Mouse (Mus musculus) heart, embryonic 16.5 days (tissue): ENCODE measurements around the gene Map1s. TPM values are rescaled to one million over a fixed set of nuclear protein-coding genes. Genes with fewer than 3 reads are reported as not detected.

Experiments used
- ATAC-seq: fragments of 200-750 bp; cut with Nextera tagmentation; replicated peaks from 2 replicates; pipeline ENCODE4 v1.8.0; 2017; ENCODE audit warnings: moderate number of reproducible peaks; ENCODE audit not compliant: insufficient read depth, low FRiP score; ENCODE audit errors: extremely low read depth
- H3K27ac ChIP-seq: fragments of 300-500 bp; sonication (generic); 2 replicates; pipeline ENCODE4 v1.5.1; 2014; ENCODE audit warnings: mild to moderate bottlenecking, low read length, control low read depth, moderate library complexity
- H3K27me3 ChIP-seq: fragments of 300-500 bp; sonication (generic); 2 replicates; pipeline ENCODE4 v1.6.1; 2014; ENCODE audit warnings: low read length, mixed read lengths; ENCODE audit not compliant: control insufficient read depth, insufficient read depth
- H3K36me3 ChIP-seq: fragments of 300-500 bp; sonication (generic); 2 replicates; pipeline ENCODE4 v1.6.1; 2014; ENCODE audit not compliant: control insufficient read depth, insufficient read depth
- H3K4me1 ChIP-seq: fragments of 300-500 bp; sonication (generic); 2 replicates; pipeline ENCODE4 v1.6.1; 2014; ENCODE audit warnings: low read length, mixed read lengths; ENCODE audit not compliant: control insufficient read depth, insufficient read depth
- H3K4me2 ChIP-seq: fragments of 300-500 bp; sonication (generic); 2 replicates; pipeline ENCODE4 v1.6.1; 2014; ENCODE audit warnings: low read depth, mild to moderate bottlenecking, control low read depth, low read length
- H3K4me3 ChIP-seq: fragments of 300-500 bp; sonication (generic); 2 replicates; pipeline ENCODE4 v1.5.1; 2014; ENCODE audit warnings: mild to moderate bottlenecking, control low read depth, low read length
- H3K9ac ChIP-seq: fragments of 300-500 bp; sonication (generic); 2 replicates; pipeline ENCODE4 v1.6.1; 2014; ENCODE audit warnings: low read length, control low read depth
- H3K9me3 ChIP-seq: fragments of 300-500 bp; sonication (generic); replicated peaks from 2 replicates; pipeline ENCODE4 v1.6.1; 2016; ENCODE audit warnings: low read length; ENCODE audit not compliant: control insufficient read depth
- whole genome bisulfite sequencing: fragments of 180-500 bp; shearing (Covaris S2); extraction: QIAGEN DNeasy Blood & Tissue Kit; methylation state at CpG from one replicate; pipeline ENCODE4 v1.1.7; 2014; 5-methylcytosine and 5-hydroxymethylcytosine counted together
- polyA plus RNA-seq: library from polyadenylated mRNA; unstranded; fragments of >200 nt; fragmentation: Nextera tagmentation; extraction: Ambion mirVana; gene quantifications from 2 replicates; pipeline ENCODE4 v1.2.1, GENCODE M21; 2015

Map1s gene
- polyA plus RNA-seq, 1 experiment from 2014 or later = 36.9 TPM

DNA sequence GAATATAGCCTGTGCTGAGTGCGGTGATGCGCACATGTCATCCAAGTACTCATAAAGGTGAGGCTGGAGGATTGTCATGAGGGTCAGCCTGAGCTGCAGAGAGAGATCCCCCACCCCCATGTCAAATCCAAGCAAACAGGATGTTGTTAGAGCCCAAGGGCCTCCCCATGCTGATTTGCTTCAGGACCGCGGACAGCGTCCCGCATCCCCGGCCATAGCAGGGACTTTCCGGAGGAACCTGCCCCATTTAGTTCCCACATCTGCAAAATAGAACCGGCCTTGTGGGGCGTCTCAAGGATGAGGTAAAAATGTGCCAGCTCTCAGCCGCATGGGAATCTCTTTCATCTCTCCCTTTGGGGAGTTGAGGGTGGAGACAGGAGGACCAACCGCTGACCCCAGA lies 20.1 kb upstream of the Map1s start:
- no peak overlapping the region for H3K9ac ChIP-seq
- H3K4me2 ChIP-seq = no peak overlapping the region
- no peak overlapping the region for H3K27ac ChIP-seq
- H3K27me3 ChIP-seq = peaks cover 13% of the 10 kb centered on the region
- WGBS = 15% methylated on average over 12 of the region's 12 CpGs
- no peaks in the 10 kb centered on the region for H3K9me3 ChIP-seq
- ATAC-seq = no peak
- peaks cover 5% of the 10 kb centered on the region for H3K4me1 ChIP-seq
- no peaks in the 10 kb centered on the region for H3K36me3 ChIP-seq
- no peak overlapping the region for H3K4me3 ChIP-seq

GRCm38 (mm10) chr8:70887669-70888068 lies 18.1 kb upstream of the Map1s start:
- no peak for ATAC-seq
- Histone ChIP-seq H3K4me2 (no peak overlapping the region), H3K9me3 (no peaks in the 10 kb centered on the region), H3K4me1 (no peaks in the 10 kb centered on the region), H3K4me3 (no peak overlapping the region), H3K27ac (no peak overlapping the region), H3K27me3 (peaks cover 28% of the 10 kb centered on the region), H3K9ac (no peak overlapping the region), H3K36me3 (no peaks in the 10 kb centered on the region)
- WGBS = 4% methylated on average over 18 of the region's 18 CpGs

DNA sequence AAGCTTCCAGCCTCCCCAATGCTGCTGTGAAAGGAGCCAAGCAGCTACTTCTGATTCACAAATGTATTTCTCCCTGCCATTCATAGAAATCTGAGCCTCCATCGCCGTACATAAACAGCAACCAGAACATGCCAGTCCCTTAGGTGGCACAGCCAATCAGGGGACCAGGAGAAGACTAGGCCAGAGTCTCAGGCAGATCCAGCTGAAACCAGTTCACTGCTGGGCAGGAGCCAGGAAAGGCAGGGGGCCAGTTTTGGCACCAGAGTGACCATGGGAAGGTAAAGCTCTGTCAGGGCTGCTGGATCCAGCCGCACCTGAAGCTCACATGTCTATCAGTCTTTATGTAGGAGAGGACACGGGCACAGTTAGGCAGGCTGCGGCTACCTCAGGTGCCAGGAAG lies 15.1 kb upstream of the Map1s start:
- WGBS = 88% methylated on average over 5 of the region's 5 CpGs
- no peaks in the 10 kb centered on the region for H3K9me3 ChIP-seq
- H3K4me3 ChIP-seq = no peak overlapping the region
- H3K27ac ChIP-seq = no peak overlapping the region
- no peak overlapping the region for H3K4me2 ChIP-seq
- H3K4me1 ChIP-seq = no peaks in the 10 kb centered on the region
- peaks cover 24% of the 10 kb centered on the region for H3K36me3 ChIP-seq
- H3K9ac ChIP-seq = no peak overlapping the region
- no peak for ATAC-seq
- H3K27me3 ChIP-seq = peaks cover 36% of the 10 kb centered on the region

DNA sequence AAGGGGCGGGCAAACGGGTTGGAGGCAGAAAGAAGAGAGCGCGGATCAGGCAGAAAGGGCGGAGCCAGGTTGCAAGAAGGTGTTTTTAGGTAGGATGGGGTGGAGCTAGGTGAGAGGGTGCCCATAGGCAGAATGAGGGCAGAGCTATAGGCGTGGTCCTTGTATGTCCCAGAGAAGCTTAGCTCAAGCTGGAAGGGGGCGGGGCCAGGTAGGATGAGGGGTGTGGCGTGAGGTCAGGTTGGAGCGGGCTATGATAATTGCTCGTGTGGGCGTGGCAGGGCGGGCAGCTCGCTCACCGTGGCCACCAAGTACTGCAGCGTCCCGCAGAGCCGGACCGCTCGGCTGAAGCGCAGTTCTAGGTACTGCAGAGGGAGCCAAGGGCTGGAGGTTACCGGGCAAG lies 14.4 kb upstream of the Map1s start:
- Histone ChIP-seq H3K36me3 (peaks cover 26% of the 10 kb centered on the region), H3K9me3 (no peaks in the 10 kb centered on the region), H3K4me2 (no peak overlapping the region), H3K4me1 (peaks cover 6% of the 10 kb centered on the region), H3K9ac (no peak overlapping the region), H3K27ac (no peak overlapping the region), H3K27me3 (peaks cover 30% of the 10 kb centered on the region), H3K4me3 (no peak overlapping the region; the same call in 1 of the 2 replicates)
- no peak for ATAC-seq
- 10% methylated on average over 21 of the region's 21 CpGs for WGBS

DNA sequence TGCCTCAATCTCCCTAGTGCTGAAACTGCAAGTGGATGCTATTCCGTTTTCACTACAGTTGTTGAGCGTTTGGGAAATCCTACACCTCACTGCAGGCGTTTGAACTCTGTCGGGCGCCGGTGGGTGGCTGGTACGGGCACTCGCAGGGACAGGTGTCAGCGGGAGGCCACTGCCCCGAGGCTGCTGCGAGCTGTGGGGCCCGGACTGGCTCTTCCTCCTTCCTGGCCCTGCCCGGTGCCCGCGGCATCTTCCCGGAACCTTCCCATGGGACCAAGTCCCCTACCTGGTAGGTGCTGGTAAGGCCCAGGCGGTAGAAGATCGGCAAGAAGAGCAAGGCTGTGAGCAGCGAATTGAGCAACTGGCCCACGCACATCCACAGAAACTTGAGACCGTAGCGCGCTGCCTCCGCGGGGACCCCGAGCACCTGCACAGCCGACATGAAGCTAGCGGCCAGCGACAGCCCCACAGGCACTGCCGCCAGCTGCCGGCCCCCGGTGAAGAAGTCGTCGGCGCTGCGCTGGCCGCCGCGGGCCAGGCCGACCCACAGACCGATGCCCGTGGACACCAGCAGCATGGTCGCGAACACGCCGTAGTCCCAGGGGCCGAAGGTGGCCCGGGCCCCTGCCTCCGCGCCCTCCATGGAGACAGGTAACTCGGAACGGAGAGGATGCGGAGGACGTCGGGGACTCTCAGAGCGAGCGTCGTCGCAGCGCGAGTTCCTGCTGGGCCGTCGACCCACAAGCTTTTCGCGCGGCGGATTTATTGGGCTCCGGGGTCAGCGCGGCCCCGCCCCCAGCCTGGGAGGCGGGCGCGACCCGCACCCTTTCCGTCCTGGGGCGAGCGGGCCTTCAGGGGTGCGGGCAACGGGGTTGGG lies 13.5 kb upstream of the Map1s start, which contains the start of gene Slc5a5:
TSS of gene Slc5a5 (minus strand) at position 736 of the 874 bp plus-strand sequence.
- peaks cover 7% of the 10 kb centered on the region for H3K4me1 ChIP-seq
- H3K9me3 ChIP-seq = no peaks in the 10 kb centered on the region
- peaks cover 26% of the 10 kb centered on the region for H3K36me3 ChIP-seq
- ATAC-seq = no peak
- peak within 1 kb of the TSS; percentile 1 for H3K4me3 ChIP-seq
- H3K4me2 ChIP-seq = peak within 1 kb of the TSS; percentile 18
- no peak within 1 kb of the TSS for H3K9ac ChIP-seq
- WGBS = 4% methylated on average over 80 of the region's 80 CpGs
- H3K27me3 ChIP-seq = peaks cover 30% of the 10 kb centered on the region
- H3K27ac ChIP-seq = no peak within 1 kb of the TSS

GRCm38 (mm10) chr8:70892896-70893655 lies 12.7 kb upstream of the Map1s start:
- peaks cover 26% of the 10 kb centered on the region for H3K36me3 ChIP-seq
- peaks cover 30% of the 10 kb centered on the region for H3K27me3 ChIP-seq
- H3K4me3 ChIP-seq = peak overlapping the region; percentile 1
- whole genome bisulfite sequencing = 25% methylated on average over 20 of the region's 20 CpGs
- no peak overlapping the region for H3K27ac ChIP-seq
- H3K9ac ChIP-seq = no peak overlapping the region
- no peaks in the 10 kb centered on the region for H3K9me3 ChIP-seq
- peak overlapping the region; percentile 18 for H3K4me2 ChIP-seq
- no peak for ATAC-seq
- peaks cover 7% of the 10 kb centered on the region for H3K4me1 ChIP-seq

- Histone ChIP-seq H3K4me1 (peaks cover 10% of the 10 kb centered on the region), H3K27ac (no peak overlapping the region), H3K4me3 (no peak overlapping the region), H3K9me3 (no peaks in the 10 kb centered on the region), H3K27me3 (peaks cover 30% of the 10 kb centered on the region), H3K9ac (no peak overlapping the region), H3K36me3 (peaks cover 26% of the 10 kb centered on the region), H3K4me2 (no peak overlapping the region)
- ATAC-seq = no peak
- 32% methylated on average over 12 of the region's 12 CpGs for WGBS
These were observed 11.9 kb upstream of the Map1s start for GRCm38 (mm10) chr8:70893656-70894384.

DNA sequence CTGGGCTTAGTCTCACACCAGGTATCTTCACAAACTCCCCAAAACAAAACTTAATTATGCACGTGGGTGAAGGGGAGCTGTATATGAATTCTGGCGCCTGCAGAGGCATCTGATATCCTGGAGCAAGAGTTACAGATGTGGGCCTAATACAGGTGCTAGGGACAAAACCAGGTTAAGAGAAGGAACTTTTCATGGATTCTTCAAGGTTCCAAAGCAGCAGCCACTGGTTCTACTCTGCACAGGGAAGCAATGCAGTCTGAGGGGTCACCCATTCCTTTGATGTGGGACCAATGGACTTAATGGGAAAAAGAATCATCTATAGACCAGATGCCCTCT lies 11.4 kb upstream of the Map1s start:
- Histone ChIP-seq H3K4me2 (no peak overlapping the region), H3K4me1 (peaks cover 10% of the 10 kb centered on the region), H3K27ac (no peak overlapping the region), H3K36me3 (peaks cover 26% of the 10 kb centered on the region), H3K27me3 (peaks cover 30% of the 10 kb centered on the region), H3K4me3 (no peak overlapping the region), H3K9ac (no peak overlapping the region), H3K9me3 (no peaks in the 10 kb centered on the region)
- 66% methylated on average over 2 of the region's 2 CpGs for WGBS
- no peak for ATAC-seq
